In the genomic region with DNA sequence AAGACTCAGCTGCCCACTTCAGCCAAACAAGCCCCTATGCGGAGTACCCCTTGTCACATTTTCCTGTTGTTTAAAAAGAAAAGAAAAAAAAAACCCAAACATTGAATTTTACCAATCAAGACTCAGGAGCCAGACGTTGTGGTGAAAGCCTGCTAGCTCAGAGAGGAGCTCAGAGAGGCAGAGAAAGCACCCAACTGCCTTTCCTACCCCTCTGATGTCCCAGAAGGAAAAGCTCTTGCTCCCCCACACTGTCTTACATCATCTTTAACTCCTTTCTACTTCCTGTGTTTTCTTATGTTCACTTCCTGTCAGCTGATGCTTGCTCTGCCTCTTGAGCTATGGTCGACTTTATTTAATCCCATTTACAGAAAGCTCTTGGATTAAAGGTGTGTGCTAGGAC, we compare ENCODE assay signal across 25 mouse cellular contexts. TPM values are rescaled to one million over a fixed set of nuclear protein-coding genes. Genes with fewer than 3 reads are reported as not detected.
"Had no signal": no experiment of that assay in that cellular context is flagged by ENCODE, and none has a peak within 500 bp of the region (broad histone marks: within the 10 kb centered on the region; RNA-seq: fewer than 3 reads in every experiment).

No protein-coding gene starts in this region.

- H3K27me3 ChIP-seq: limb, embryonic 13.5 days; liver, embryonic 12.5 days; liver, embryonic 15.5 days; lung, embryonic 15.5 days; midbrain, embryonic 12.5 days; midbrain, embryonic 15.5 days; neural tube, embryonic 13.5 days; stomach, embryonic 15.5 days had no signal

- H3K4me2 ChIP-seq: limb, embryonic 13.5 days; liver, embryonic 12.5 days; liver, embryonic 15.5 days; lung, embryonic 15.5 days; midbrain, embryonic 12.5 days; midbrain, embryonic 15.5 days; neural tube, embryonic 13.5 days; stomach, embryonic 15.5 days had no signal

- H3K4me1 ChIP-seq: limb, embryonic 10.5 days; limb, embryonic 13.5 days; liver, embryonic 12.5 days; liver, embryonic 15.5 days; lung, embryonic 15.5 days; midbrain, embryonic 12.5 days; midbrain, embryonic 15.5 days; neural tube, embryonic 13.5 days; stomach, embryonic 15.5 days had no signal

- H3K36me3 ChIP-seq: limb, embryonic 10.5 days; limb, embryonic 13.5 days; liver, embryonic 12.5 days; liver, embryonic 15.5 days; lung, embryonic 15.5 days; midbrain, embryonic 12.5 days; midbrain, embryonic 15.5 days; neural tube, embryonic 13.5 days; stomach, embryonic 15.5 days had no signal

- DNase-seq: kidney, adult 18-20 months; kidney, adult 9 months; kidney, postnatal 14 days; kidney, postnatal 4 days; layer of hippocampus, adult 9-11 months; liver; lung, adult 18-20 months; lung, postnatal 10 days; lung, postnatal 4 days; retina, postnatal 1 day; right cerebral cortex, postnatal 25 days; spleen, adult 18-20 months; thymus, adult 2 months; thymus, postnatal 25 days had no signal

- ATAC-seq: liver, embryonic 12.5 days; midbrain, embryonic 15.5 days had no signal

- H3K4me3 ChIP-seq: layer of hippocampus, adult 2 months; limb, embryonic 10.5 days; limb, embryonic 13.5 days; liver, embryonic 12.5 days; liver, embryonic 15.5 days; lung, embryonic 15.5 days; midbrain, embryonic 12.5 days; midbrain, embryonic 15.5 days; neural tube, embryonic 13.5 days; stomach, embryonic 15.5 days had no signal

- H3K27ac ChIP-seq: layer of hippocampus, adult 2 months; limb, embryonic 10.5 days; limb, embryonic 13.5 days; liver, embryonic 12.5 days; liver, embryonic 15.5 days; lung, embryonic 15.5 days; midbrain, embryonic 12.5 days; midbrain, embryonic 15.5 days; neural tube, embryonic 13.5 days; stomach, embryonic 15.5 days had no signal

RNA-seq across cellular contexts. Expression of gene Tnfrsf8, which starts 8.7 kb away (rescaled TPM):
- polyA plus RNA-seq: kidney, embryonic 16.5 days; liver, embryonic 12.5 days; midbrain, embryonic 12.5 days; neural tube, embryonic 13.5 days had no signal
